Comparison of ENCODE assay signal across 13 mouse cellular contexts in genomic region chr8:70675336-70675735, GRCm38 (mm10). TPM values are rescaled to one million over a fixed set of nuclear protein-coding genes. Genes with fewer than 3 reads are reported as not detected.
DNase-seq lines count a peak whose midpoint lies in the region; ATAC-seq lines count a peak whose summit lies in the region.
"Had no signal": no experiment of that assay in that cellular context is flagged by ENCODE, and none has a peak within 500 bp of the region (broad histone marks: within the 10 kb centered on the region; RNA-seq: fewer than 3 reads in every experiment).

No protein-coding gene starts in this region.

- no peak for DNase-seq in layer of hippocampus, adult 8-10 months (ENCODE audit: low spot score in 2 of 2)
- DNase-seq in ovary, postnatal 14 days (ENCODE audit: low spot score), result no peak
- DNase-seq in right cerebral cortex, adult 18-20 months, result no peak
- DNase-seq: cerebellum, adult 11 months had no signal

- no peak overlapping the region for H3K27ac ChIP-seq in neural tube, embryonic 13.5 days (replicated peaks)
- no peak overlapping the region for H3K27ac ChIP-seq in neural tube, embryonic 15.5 days (replicated peaks)
- H3K27ac ChIP-seq in brown adipose tissue, adult 24 weeks (replicated peaks; ENCODE audit: low read depth, low read length), result 0 out of 2 replicates have a peak overlapping the region, but pooled peaks have one; percentile 11
- H3K27ac ChIP-seq in macrophage, result peak overlapping the region; percentile 85

- ATAC-seq in neural tube, embryonic 13.5 days (ENCODE audit: low read depth), result no peak
- no peak for ATAC-seq in neural tube, embryonic 15.5 days (ENCODE audit: low FRiP score)
- ATAC-seq: forebrain, embryonic 16.5 days had no signal

- H3K4me3 ChIP-seq in neural tube, embryonic 13.5 days, result no peak overlapping the region
- H3K4me3 ChIP-seq in neural tube, embryonic 15.5 days (replicated peaks), result no peak overlapping the region
- H3K4me3 ChIP-seq in brown adipose tissue, adult 24 weeks (ENCODE audit: insufficient read depth, low read depth, low read length), result no peak overlapping the region
- no peak overlapping the region for H3K4me3 ChIP-seq in macrophage (ENCODE audit: inconsistent target)

- no peaks in the 10 kb centered on the region for H3K9me3 ChIP-seq in neural tube, embryonic 13.5 days
- no peaks in the 10 kb centered on the region for H3K9me3 ChIP-seq in neural tube, embryonic 15.5 days (replicated peaks)

- peaks cover 34% of the 10 kb centered on the region for H3K4me1 ChIP-seq in neural tube, embryonic 13.5 days (replicated peaks)
- H3K4me1 ChIP-seq in neural tube, embryonic 15.5 days, result peaks cover 29% of the 10 kb centered on the region
- peaks cover 11% of the 10 kb centered on the region for H3K4me1 ChIP-seq in brown adipose tissue, adult 24 weeks (ENCODE audit: control insufficient read depth, insufficient read depth, insufficient read length, low read length)

- 87% methylated on average over 1 of the region's 1 CpGs for WGBS in neural tube, embryonic 13.5 days
- WGBS in neural tube, embryonic 15.5 days, result 86% methylated on average over 1 of the region's 1 CpGs
- WGBS in macrophage (ENCODE audit: missing documents), result 43% methylated on average over 1 of the region's 1 CpGs

- no peaks in the 10 kb centered on the region for H3K27me3 ChIP-seq in neural tube, embryonic 13.5 days
- H3K27me3 ChIP-seq in neural tube, embryonic 15.5 days (replicated peaks), result no peaks in the 10 kb centered on the region

- no peak overlapping the region for H3K4me2 ChIP-seq in neural tube, embryonic 13.5 days
- no peak overlapping the region for H3K4me2 ChIP-seq in neural tube, embryonic 15.5 days
- H3K4me2 ChIP-seq: heart, embryonic 11.5 days had no signal

- H3K79me2 ChIP-seq in macrophage (ENCODE audit: inconsistent target), result peaks cover 27% of the 10 kb centered on the region

- peaks cover 31% of the 10 kb centered on the region for H3K36me3 ChIP-seq in neural tube, embryonic 13.5 days
- peaks cover 24% of the 10 kb centered on the region for H3K36me3 ChIP-seq in neural tube, embryonic 15.5 days
- no peaks in the 10 kb centered on the region for H3K36me3 ChIP-seq in macrophage (ENCODE audit: inconsistent target)

- peak overlapping the region; percentile 77; the same call in 1 of the 2 replicates for H3K9ac ChIP-seq in neural tube, embryonic 13.5 days
- no peak overlapping the region for H3K9ac ChIP-seq in neural tube, embryonic 15.5 days (replicated peaks)

RNA-seq across cellular contexts. Expression of gene Lsm4, which starts 2.3 kb away (rescaled TPM):
- polyA plus RNA-seq in neural tube, embryonic 13.5 days (2015; fragmentation: Nextera tagmentation; extraction: Ambion mirVana), result 214 and 215 TPM in 2 replicates
- polyA plus RNA-seq in neural tube, embryonic 15.5 days (2015; fragmentation: Nextera tagmentation; extraction: Ambion mirVana), result 191 and 206 TPM in 2 replicates
- 89.4 and 121 TPM in 2 replicates for polyA plus RNA-seq in brown adipose tissue, adult 24 weeks (2012; ENCODE audit: insufficient read depth, insufficient read length, missing spikeins)
- 10 to 100 TPM in 20 of 26 experiments, 1 to 10 TPM in 6; 2.7 to 27.9 (median 15.6) TPM for total RNA-seq in macrophage (2018; cell fraction: chromatin; rRNA removed)
- 10 to 100 TPM; 43.2 to 69.6 (median 58.9) TPM for total RNA-seq in macrophage (2018; cell fraction: cytosol; rRNA removed)
- 10 to 100 TPM; 14.4 to 45.5 (median 23.0) TPM for total RNA-seq in macrophage (2018; cell fraction: nucleus; rRNA removed)
- polyA plus RNA-seq in macrophage (2018), result 47.7 to 66.4 TPM (median 48.9 TPM) in 3 replicates
- 10 to 100 TPM; 57.1 to 66.2 (median 64.1) TPM for total RNA-seq in layer of hippocampus, adult 8-10 months (2022)

RNA-seq across cellular contexts. Expression of gene Pgpep1, which starts 15.1 kb away (rescaled TPM):
- polyA plus RNA-seq in neural tube, embryonic 13.5 days (2015; fragmentation: Nextera tagmentation; extraction: Ambion mirVana), result 102 and 108 TPM in 2 replicates
- 78.6 TPM in 2 replicates for polyA plus RNA-seq in neural tube, embryonic 15.5 days (2015; fragmentation: Nextera tagmentation; extraction: Ambion mirVana)
- polyA plus RNA-seq in brown adipose tissue, adult 24 weeks (2012; ENCODE audit: insufficient read depth, insufficient read length, missing spikeins), result 31.0 and 37.7 TPM in 2 replicates
- 10 to 100 TPM in 25 of 26 experiments, 1 to 10 TPM in 1; 8.5 to 30.1 (median 21.1) TPM for total RNA-seq in macrophage (2018; cell fraction: chromatin; rRNA removed)
- 10 to 100 TPM; 19.1 to 38.4 (median 30.7) TPM for total RNA-seq in macrophage (2018; cell fraction: cytosol; rRNA removed)
- total RNA-seq in macrophage (2018; cell fraction: nucleus; rRNA removed), result 10 to 100 TPM; 12.7 to 46.1 (median 25.0) TPM
- polyA plus RNA-seq in macrophage (2018), result 19.1 to 57.8 TPM (median 24.3 TPM) in 3 replicates
- total RNA-seq in layer of hippocampus, adult 8-10 months (2022), result 10 to 100 TPM; 19.8 to 34.7 (median 23.3) TPM

RNA-seq across cellular contexts. Expression of gene Jund, which starts 23.4 kb away (rescaled TPM):
- polyA plus RNA-seq in neural tube, embryonic 13.5 days (2015; fragmentation: Nextera tagmentation; extraction: Ambion mirVana), result 108 and 112 TPM in 2 replicates
- 73.7 and 82.7 TPM in 2 replicates for polyA plus RNA-seq in neural tube, embryonic 15.5 days (2015; fragmentation: Nextera tagmentation; extraction: Ambion mirVana)
- 106 and 111 TPM in 2 replicates for polyA plus RNA-seq in brown adipose tissue, adult 24 weeks (2012; ENCODE audit: insufficient read depth, insufficient read length, missing spikeins)
- 10 to 100 TPM; 10.4 to 46.3 (median 24.7) TPM for total RNA-seq in macrophage (2018; cell fraction: chromatin; rRNA removed)
- total RNA-seq in macrophage (2018; cell fraction: cytosol; rRNA removed), result 100 to 1,000 TPM in 25 of 26 experiments, 10 to 100 TPM in 1; 96.8 to 198 (median 137) TPM
- total RNA-seq in macrophage (2018; cell fraction: nucleus; rRNA removed), result 100 to 1,000 TPM in 9 of 26 experiments, 10 to 100 TPM in 17; 42.3 to 211 (median 94.7) TPM
- 29.7 to 79.6 TPM (median 40.0 TPM) in 3 replicates for polyA plus RNA-seq in macrophage (2018)
- total RNA-seq in layer of hippocampus, adult 8-10 months (2022), result 100 to 1,000 TPM; 149 to 190 (median 160) TPM

RNA-seq across cellular contexts. Expression of gene Iqcn, which starts 27.9 kb away (rescaled TPM):
- polyA plus RNA-seq in neural tube, embryonic 13.5 days (2015; fragmentation: Nextera tagmentation; extraction: Ambion mirVana), result 0.08 and 0.17 TPM in 2 replicates
- polyA plus RNA-seq in neural tube, embryonic 15.5 days (2015; fragmentation: Nextera tagmentation; extraction: Ambion mirVana), result 0.04 and 0.09 TPM in 2 replicates
- polyA plus RNA-seq in brown adipose tissue, adult 24 weeks (2012; ENCODE audit: insufficient read depth, insufficient read length, missing spikeins), result not detected in 2 replicates
- under 1 TPM in 14 of 26 experiments, not detected in 12; 0.13 to 0.82 (median 0.19) TPM for total RNA-seq in macrophage (2018; cell fraction: chromatin; rRNA removed)
- total RNA-seq in macrophage (2018; cell fraction: cytosol; rRNA removed), result under 1 TPM in 1 of 26 experiments, not detected in 25; 0.03 TPM
- 1 to 10 TPM in 2 of 26 experiments, under 1 TPM in 7, not detected in 17; 0.06 to 2.7 (median 0.31) TPM for total RNA-seq in macrophage (2018; cell fraction: nucleus; rRNA removed)
- polyA plus RNA-seq in macrophage (2018), result not detected in 3 replicates
- total RNA-seq in layer of hippocampus, adult 8-10 months (2022), result under 1 TPM in 2 of 4 experiments, not detected in 2; 0.14 to 0.16 TPM
- polyA plus RNA-seq: heart, embryonic 11.5 days; urinary bladder, adult 2 months had no signal

RNA-seq across cellular contexts. Expression of gene Gm3336, which starts 43.0 kb away (rescaled TPM):
- polyA plus RNA-seq in neural tube, embryonic 13.5 days (2015; fragmentation: Nextera tagmentation; extraction: Ambion mirVana), result not detected in 2 replicates
- not detected in 2 replicates for polyA plus RNA-seq in neural tube, embryonic 15.5 days (2015; fragmentation: Nextera tagmentation; extraction: Ambion mirVana)
- polyA plus RNA-seq in brown adipose tissue, adult 24 weeks (2012; ENCODE audit: insufficient read depth, insufficient read length, missing spikeins), result not detected in 2 replicates
- not detected for total RNA-seq in macrophage (2018; cell fraction: chromatin; rRNA removed)
- not detected for total RNA-seq in macrophage (2018; cell fraction: cytosol; rRNA removed)
- 1 to 10 TPM in 1 of 26 experiments, not detected in 25; 1.7 TPM for total RNA-seq in macrophage (2018; cell fraction: nucleus; rRNA removed)
- polyA plus RNA-seq in macrophage (2018), result not detected in 3 replicates
- total RNA-seq in layer of hippocampus, adult 8-10 months (2022), result not detected
- total RNA-seq: midbrain, postnatal 0 days had no signal
- polyA plus RNA-seq: forebrain, embryonic 16.5 days; heart, embryonic 11.5 days; limb, embryonic 14.5 days; midbrain, postnatal 0 days had no signal

Comparison
In these comparisons a context has a peak if more than half of its experiments do, and no peak if none do; other contexts are left out.
1. H3K27ac ChIP-seq: peak in brown adipose tissue, adult 24 weeks (single experiment) and macrophage (single experiment); none in neural tube, embryonic 13.5 days (single experiment) and neural tube, embryonic 15.5 days (single experiment).